Mouse (Mus musculus): Measurements from ENCODE around the gene Phospho1. TPM values are rescaled to one million over a fixed set of nuclear protein-coding genes. Genes with fewer than 3 reads are reported as not detected.
A peak's percentile ranks its signal among the peaks of the same experiment; 100 is the strongest.

Phospho1 gene
- polyA plus RNA-seq, 1 experiment from 2014 or later, result 8.3 TPM

DNA sequence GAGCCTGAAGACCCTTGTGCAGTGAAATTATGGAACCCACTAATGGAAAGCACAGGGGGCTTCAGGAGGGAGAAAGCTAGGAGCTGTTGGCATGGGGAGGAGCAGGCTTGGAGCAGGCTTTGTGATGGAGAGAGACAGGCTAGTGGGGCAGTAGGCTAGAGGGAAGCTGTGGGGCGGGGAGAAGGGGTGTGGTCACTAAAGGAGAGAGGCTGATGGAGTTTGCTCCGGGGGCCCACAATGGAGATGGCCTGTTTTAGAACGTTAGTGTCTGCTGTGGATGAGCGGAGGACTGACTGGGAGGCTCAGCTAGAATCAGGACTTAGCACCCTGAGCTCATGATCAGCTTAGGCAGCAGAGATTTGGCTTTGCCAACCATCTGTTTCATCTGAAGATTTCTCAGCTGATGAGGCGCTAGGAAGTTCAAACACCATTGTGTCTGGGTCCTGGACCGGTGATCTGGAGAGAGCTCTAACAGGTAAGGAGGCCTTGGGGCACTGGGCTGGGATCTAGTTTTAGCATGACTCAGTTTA, 19.2 kb downstream of the Phospho1 start:
- 61% methylated on average over 6 of the region's 6 CpGs for WGBS
- no peak overlapping the region for H3K9ac ChIP-seq
- no peak overlapping the region for H3K27ac ChIP-seq (replicated peaks)
- H3K27me3 ChIP-seq, result peaks cover 16% of the 10 kb centered on the region; the same call in 1 of the 2 replicates
- H3K36me3 ChIP-seq, result no peaks in the 10 kb centered on the region
- no peak overlapping the region for H3K4me2 ChIP-seq (replicated peaks)
- ATAC-seq (ENCODE audit: insufficient number of reproducible peaks, low FRiP score, low TSS enrichment, low read depth), result no peak
- H3K9me3 ChIP-seq (replicated peaks), result no peaks in the 10 kb centered on the region
- 0 out of 2 replicates have a peak overlapping the region, but pooled peaks have one; percentile 1 for H3K4me3 ChIP-seq (replicated peaks)
- peaks cover 13% of the 10 kb centered on the region for H3K4me1 ChIP-seq

DNA sequence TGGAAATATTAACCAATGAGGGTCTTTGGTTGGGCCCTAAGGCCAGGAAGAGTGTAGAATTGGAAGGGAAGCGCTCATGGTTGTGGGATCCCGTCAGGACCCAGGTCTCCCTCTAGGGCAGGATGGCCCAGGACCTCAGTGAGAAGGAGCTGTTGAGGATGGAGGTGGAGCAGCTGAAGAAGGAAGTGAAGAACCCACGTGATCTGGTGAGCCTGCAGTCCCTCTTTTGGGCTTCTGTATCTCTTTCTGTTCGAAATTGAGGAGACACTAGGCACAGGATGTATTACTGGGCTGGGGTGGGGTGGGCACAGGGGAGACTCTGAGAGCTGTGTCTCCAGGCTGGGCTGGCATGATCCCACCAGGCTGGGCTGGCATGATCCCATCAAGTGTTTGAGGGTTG, 20.6 kb downstream of the Phospho1 start:
- WGBS, result 59% methylated on average over 4 of the region's 4 CpGs
- Histone ChIP-seq H3K4me2 (replicated peaks) (no peak overlapping the region), H3K9ac (no peak overlapping the region), H3K4me1 (peaks cover 13% of the 10 kb centered on the region), H3K4me3 (replicated peaks) (no peak overlapping the region), H3K27me3 (peaks cover 16% of the 10 kb centered on the region; the same call in 1 of the 2 replicates), H3K27ac (replicated peaks) (no peak overlapping the region), H3K36me3 (no peaks in the 10 kb centered on the region), H3K9me3 (replicated peaks) (no peaks in the 10 kb centered on the region)
- no peak for ATAC-seq (ENCODE audit: insufficient number of reproducible peaks, low FRiP score, low TSS enrichment, low read depth)

DNA sequence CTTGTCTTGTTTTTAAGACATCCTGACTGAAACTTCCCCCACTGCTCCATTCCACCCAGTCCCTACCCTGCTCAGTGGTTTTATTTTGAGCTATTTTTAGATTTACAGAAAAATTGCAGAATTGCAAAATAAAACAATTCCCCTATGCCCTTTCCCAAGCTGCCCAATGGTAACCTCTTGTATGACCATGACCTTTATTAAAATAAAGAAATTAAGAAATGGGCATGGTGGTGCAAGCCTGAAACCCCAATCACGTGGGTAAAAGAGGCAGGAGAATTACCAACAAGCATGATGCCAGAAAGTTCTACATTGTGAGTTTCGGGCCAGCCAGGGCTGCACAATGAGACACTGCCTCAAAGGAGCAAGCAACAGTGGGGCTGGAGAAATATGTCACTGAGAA, 26.6 kb downstream of the Phospho1 start:
- no peaks in the 10 kb centered on the region for H3K4me1 ChIP-seq
- 74% methylated on average over 2 of the region's 2 CpGs for WGBS
- no peak overlapping the region for H3K4me2 ChIP-seq (replicated peaks)
- no peak overlapping the region for H3K4me3 ChIP-seq (replicated peaks)
- H3K27ac ChIP-seq (replicated peaks), result no peak overlapping the region
- 0 out of 2 replicates have a peak, but pooled peaks cover 4% of the 10 kb centered on the region for H3K27me3 ChIP-seq
- no peaks in the 10 kb centered on the region for H3K9me3 ChIP-seq (replicated peaks)
- no peaks in the 10 kb centered on the region for H3K36me3 ChIP-seq
- no peak overlapping the region for H3K9ac ChIP-seq
- no peak for ATAC-seq (ENCODE audit: insufficient number of reproducible peaks, low FRiP score, low TSS enrichment, low read depth)

GRCm38 (mm10) chr11:95853684-95854083, 29.4 kb downstream of the Phospho1 start:
- H3K36me3 ChIP-seq, result no peaks in the 10 kb centered on the region
- WGBS, result 55% methylated on average over 5 of the region's 5 CpGs
- no peak overlapping the region for H3K4me2 ChIP-seq (replicated peaks)
- ATAC-seq (ENCODE audit: insufficient number of reproducible peaks, low FRiP score, low TSS enrichment, low read depth), result no peak
- H3K27ac ChIP-seq (replicated peaks), result no peak overlapping the region
- no peaks in the 10 kb centered on the region for H3K9me3 ChIP-seq (replicated peaks)
- H3K4me1 ChIP-seq, result no peaks in the 10 kb centered on the region
- no peak overlapping the region for H3K4me3 ChIP-seq (replicated peaks)
- H3K9ac ChIP-seq, result no peak overlapping the region
- 0 out of 2 replicates have a peak, but pooled peaks cover 4% of the 10 kb centered on the region for H3K27me3 ChIP-seq

DNA sequence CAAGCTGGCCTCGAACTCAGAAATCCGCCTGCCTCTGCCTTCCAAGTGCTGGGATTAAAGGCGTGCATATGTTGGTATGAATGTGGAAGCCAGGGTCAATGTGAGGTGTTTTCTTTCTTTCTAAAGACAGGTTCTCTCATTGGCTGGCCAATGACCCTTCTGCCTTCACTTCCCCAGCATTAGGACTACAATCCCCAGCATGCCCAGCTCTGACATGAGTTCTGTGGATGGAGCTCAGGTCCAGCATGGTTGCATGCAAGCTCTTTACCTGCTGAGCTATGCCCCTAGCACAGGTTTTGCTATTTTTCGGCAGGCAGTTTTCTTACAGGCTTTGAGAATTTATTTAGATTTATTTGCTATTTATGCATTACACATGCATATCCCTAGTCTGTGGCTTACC, 33.0 kb downstream of the Phospho1 start:
- Histone ChIP-seq H3K4me2 (replicated peaks) (no peak overlapping the region), H3K4me1 (peaks cover 8% of the 10 kb centered on the region), H3K27ac (replicated peaks) (no peak overlapping the region), H3K9ac (no peak overlapping the region), H3K36me3 (no peaks in the 10 kb centered on the region), H3K27me3 (0 out of 2 replicates have a peak, but pooled peaks cover 4% of the 10 kb centered on the region), H3K4me3 (replicated peaks) (no peak overlapping the region), H3K9me3 (replicated peaks) (no peaks in the 10 kb centered on the region)
- no peak for ATAC-seq (ENCODE audit: insufficient number of reproducible peaks, low FRiP score, low TSS enrichment, low read depth)
- 79% methylated on average over 4 of the region's 4 CpGs for WGBS

DNA sequence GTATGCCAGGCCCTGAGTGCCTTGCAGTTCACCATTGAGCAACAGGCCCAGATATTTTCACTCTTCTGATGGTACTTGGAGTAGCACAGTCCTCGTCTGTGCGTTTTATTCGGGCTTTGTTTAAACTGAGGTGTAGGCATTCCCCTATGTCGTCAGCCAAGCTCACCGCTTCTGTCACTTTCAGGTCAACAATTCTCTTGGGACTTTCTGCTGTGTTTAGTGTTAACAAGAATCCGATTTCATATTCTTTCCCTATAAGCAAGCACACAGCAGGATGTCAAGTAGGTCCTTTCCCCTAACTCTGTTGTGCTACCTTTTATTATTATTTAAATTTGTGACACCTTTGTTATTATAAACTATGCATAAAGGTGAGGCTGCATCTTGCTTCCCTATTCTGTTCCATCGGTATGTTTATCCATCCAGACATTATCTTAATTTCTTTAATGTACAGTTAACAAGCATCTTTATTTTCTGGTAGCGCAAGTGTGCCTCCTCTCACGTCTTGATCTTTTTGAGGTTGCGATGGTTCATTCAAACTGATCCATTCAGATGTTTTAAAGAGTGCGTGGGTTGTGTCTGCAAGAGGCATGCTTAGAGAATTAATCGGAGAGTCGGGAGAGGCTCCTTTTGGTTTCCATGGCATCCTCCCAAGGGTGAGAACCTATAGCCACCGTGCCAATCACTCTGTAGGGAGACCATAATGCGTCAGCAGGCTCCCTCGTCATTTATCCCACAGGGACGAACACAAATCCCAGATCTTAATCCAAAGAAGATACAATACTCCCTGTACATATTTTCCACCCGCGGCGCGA, 33.6 kb downstream of the Phospho1 start:
- H3K36me3 ChIP-seq, result no peaks in the 10 kb centered on the region
- H3K4me1 ChIP-seq, result peaks cover 8% of the 10 kb centered on the region
- H3K4me3 ChIP-seq (replicated peaks), result peak overlapping the region; percentile 63
- H3K9ac ChIP-seq, result peak overlapping the region; percentile 66
- H3K27me3 ChIP-seq, result no peaks in the 10 kb centered on the region
- 19% methylated on average over 21 of the region's 21 CpGs for WGBS
- H3K4me2 ChIP-seq (replicated peaks), result peak overlapping the region; percentile 84
- H3K27ac ChIP-seq (replicated peaks), result peak overlapping the region; percentile 97
- H3K9me3 ChIP-seq (replicated peaks), result no peaks in the 10 kb centered on the region
- peak; percentile 16; the same call in 1 of the 2 replicates for ATAC-seq (ENCODE audit: insufficient number of reproducible peaks, low FRiP score, low TSS enrichment, low read depth)

DNA sequence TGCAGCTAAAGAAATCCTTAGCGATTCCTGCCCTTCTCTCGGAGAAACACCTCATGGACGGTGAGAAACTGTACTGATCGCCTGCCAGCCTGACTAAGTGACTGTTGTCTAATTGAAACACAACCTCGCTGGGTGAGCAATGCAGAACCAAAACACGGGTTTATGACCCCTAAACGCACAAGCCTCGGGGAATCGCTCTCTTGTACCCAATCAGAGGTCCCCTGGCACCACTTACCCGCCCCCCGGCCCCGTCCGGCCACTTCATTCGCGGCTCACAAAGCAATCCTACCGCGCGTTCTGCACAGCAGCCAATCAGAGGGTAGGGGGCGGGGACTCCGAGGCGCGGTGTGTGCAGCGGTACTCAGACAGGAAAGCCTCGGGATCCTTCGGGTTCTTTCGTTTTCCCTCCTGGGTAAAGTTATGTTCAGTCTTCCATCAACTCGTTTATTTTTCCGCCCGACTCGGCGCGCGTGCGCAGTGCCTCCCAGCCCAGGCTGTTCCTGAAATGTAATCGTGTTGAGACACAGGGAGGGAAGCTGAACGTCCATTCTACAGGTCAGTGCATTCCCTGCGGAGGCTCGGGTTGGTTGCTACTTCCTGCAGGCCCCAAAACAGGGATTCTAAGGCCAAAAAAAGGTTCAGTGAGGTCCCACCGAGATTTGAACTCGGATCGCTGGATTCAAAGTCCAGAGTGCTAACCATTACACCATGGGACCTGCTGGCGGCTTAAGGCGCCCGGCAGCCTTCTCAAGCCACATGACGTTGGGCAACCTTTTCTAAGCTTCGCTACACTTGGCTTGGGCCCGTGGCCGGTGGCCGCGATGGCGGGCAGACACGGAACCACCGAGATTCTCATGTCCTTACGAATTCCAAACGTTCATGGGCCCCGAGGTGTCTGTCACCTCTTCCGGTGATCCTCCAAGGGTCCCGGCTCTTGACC, 34.5 kb downstream of the Phospho1 start:
- Histone ChIP-seq H3K4me3 (replicated peaks) (peak overlapping the region; percentile 63), H3K9ac (peak overlapping the region; percentile 66), H3K36me3 (no peaks in the 10 kb centered on the region), H3K4me1 (peaks cover 8% of the 10 kb centered on the region), H3K27me3 (no peaks in the 10 kb centered on the region), H3K9me3 (replicated peaks) (no peaks in the 10 kb centered on the region), H3K4me2 (replicated peaks) (peak overlapping the region; percentile 84), H3K27ac (replicated peaks) (peak overlapping the region; percentile 97)
- ATAC-seq (ENCODE audit: insufficient number of reproducible peaks, low FRiP score, low TSS enrichment, low read depth), result peak; percentile 98
- WGBS, result under 1% methylated on average over 58 of the region's 58 CpGs

- no peaks in the 10 kb centered on the region for H3K27me3 ChIP-seq
- under 1% methylated on average over 35 of the region's 35 CpGs for WGBS
- peak overlapping the region; percentile 84 for H3K4me2 ChIP-seq (replicated peaks)
- H3K9me3 ChIP-seq (replicated peaks), result no peaks in the 10 kb centered on the region
- H3K9ac ChIP-seq, result peak overlapping the region; percentile 31
- H3K27ac ChIP-seq (replicated peaks), result peak overlapping the region; percentile 97
- H3K36me3 ChIP-seq, result no peaks in the 10 kb centered on the region
- peak overlapping the region; percentile 63 for H3K4me3 ChIP-seq (replicated peaks)
- 0 out of 2 replicates have a peak, but pooled peaks have one; percentile 36 for ATAC-seq (ENCODE audit: insufficient number of reproducible peaks, low FRiP score, low TSS enrichment, low read depth)
- H3K4me1 ChIP-seq, result peaks cover 8% of the 10 kb centered on the region
Observed at GRCm38 (mm10) chr11:95859468-95859855, 35.2 kb downstream of the Phospho1 start.

GRCm38 (mm10) chr11:95860071-95860490, 35.8 kb downstream of the Phospho1 start:
- H3K9ac ChIP-seq, result 0 out of 2 replicates have a peak overlapping the region, but pooled peaks have one; percentile 31
- 34% methylated on average over 3 of the region's 3 CpGs for WGBS
- ATAC-seq (ENCODE audit: insufficient number of reproducible peaks, low FRiP score, low TSS enrichment, low read depth), result no peak

DNA sequence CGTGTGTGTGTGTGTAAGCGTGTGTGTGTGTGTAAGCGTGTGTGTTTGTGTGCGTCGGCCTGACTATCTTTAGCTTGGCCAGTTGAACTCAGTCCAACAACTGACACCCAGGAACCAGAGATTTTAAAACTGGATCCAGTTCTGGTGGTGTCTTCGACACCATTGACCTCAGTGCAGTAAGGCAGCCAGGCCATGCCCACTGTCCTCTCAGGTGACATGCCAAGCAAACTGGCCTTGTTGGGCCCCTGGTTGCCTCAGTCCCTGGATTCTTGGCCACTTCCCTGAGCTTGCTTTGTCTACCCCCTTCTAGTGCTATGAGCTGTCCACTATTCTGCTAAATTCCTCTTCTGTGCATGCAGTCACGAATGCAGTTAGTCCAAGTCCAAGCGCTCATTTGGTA, 37.1 kb downstream of the Phospho1 start:
- H3K4me1 ChIP-seq, result peaks cover 8% of the 10 kb centered on the region
- no peaks in the 10 kb centered on the region for H3K36me3 ChIP-seq
- H3K9ac ChIP-seq, result no peak overlapping the region
- H3K9me3 ChIP-seq (replicated peaks), result no peaks in the 10 kb centered on the region
- no peaks in the 10 kb centered on the region for H3K27me3 ChIP-seq
- H3K27ac ChIP-seq (replicated peaks), result no peak overlapping the region
- no peak overlapping the region for H3K4me2 ChIP-seq (replicated peaks)
- WGBS, result 94% methylated on average over 8 of the region's 8 CpGs
- ATAC-seq (ENCODE audit: insufficient number of reproducible peaks, low FRiP score, low TSS enrichment, low read depth), result no peak
- no peak overlapping the region for H3K4me3 ChIP-seq (replicated peaks)

More at GRCm38 (mm10) chr11:95860071-95860490, 35.8 kb downstream of the Phospho1 start:
- Histone ChIP-seq H3K4me1 (peaks cover 8% of the 10 kb centered on the region), H3K4me2 (replicated peaks) (peak overlapping the region; percentile 84), H3K27ac (replicated peaks) (peak overlapping the region; percentile 97; the same call in 1 of the 2 replicates), H3K4me3 (replicated peaks) (peak overlapping the region; percentile 63), H3K9me3 (replicated peaks) (no peaks in the 10 kb centered on the region), H3K27me3 (no peaks in the 10 kb centered on the region), H3K36me3 (no peaks in the 10 kb centered on the region)

GRCm38 (mm10) chr11:95869442-95869841, 45.1 kb downstream of the Phospho1 start:
- Histone ChIP-seq H3K9ac (no peak overlapping the region), H3K9me3 (replicated peaks) (no peaks in the 10 kb centered on the region), H3K4me1 (no peaks in the 10 kb centered on the region), H3K4me2 (replicated peaks) (no peak overlapping the region), H3K4me3 (replicated peaks) (no peak overlapping the region), H3K36me3 (no peaks in the 10 kb centered on the region), H3K27ac (replicated peaks) (no peak overlapping the region), H3K27me3 (no peaks in the 10 kb centered on the region)
- no peak for ATAC-seq (ENCODE audit: insufficient number of reproducible peaks, low FRiP score, low TSS enrichment, low read depth)
- 73% methylated on average over 4 of the region's 4 CpGs for WGBS

All from embryonic facial prominence, embryonic 15.5 days (tissue).